Mouse (Mus musculus): Measurements from ENCODE around the gene P2rx7. TPM values are rescaled to one million over a fixed set of nuclear protein-coding genes. Genes with fewer than 3 reads are reported as not detected.

P2rx7 gene
- total and polyA plus RNA-seq, 3 experiments, result 2.8 to 7.2 (median 3.1) TPM

GRCm38 (mm10) chr5:122700109-122700836 lies 56.6 kb downstream of the P2rx7 start:
- H3K36me3 ChIP-seq (ENCODE audit: control insufficient read depth, insufficient read depth, low read length), result no peaks in the 10 kb centered on the region
- no peak overlapping the region for H3K27ac ChIP-seq
- DNase-seq, result no peak
- intact Hi-C loops (cut with DNase I), result no loop called here
- 66% methylated on average over 12 of the region's 12 CpGs for WGBS
- no peak overlapping the region for H3K9ac ChIP-seq (ENCODE audit: low read depth, low read length)
- no peaks in the 10 kb centered on the region for H3K79me2 ChIP-seq (replicated peaks; ENCODE audit: control insufficient read depth, insufficient read depth, low read length)
- no peak overlapping the region for H3K4me3 ChIP-seq
- no peaks in the 10 kb centered on the region; the same call in 1 of the 2 replicates for H3K4me1 ChIP-seq (ENCODE audit: control insufficient read depth, insufficient read depth, low read length)
- TF ChIP-seq CTCF (IDR thresholded peaks at IDR 0.05), result no peak
- TF ChIP-seq POLR2A (IDR thresholded peaks at IDR 0.05; ENCODE audit: insufficient read depth, low read depth, low read length), result no peak
- TF ChIP-seq EP300 (IDR thresholded peaks at IDR 0.05; ENCODE audit: insufficient read depth, low read depth, low read length), result no peak
- no peaks in the 10 kb centered on the region for H3K27me3 ChIP-seq (ENCODE audit: control insufficient read depth, insufficient read depth, low read length)

- H3K36me3 ChIP-seq (ENCODE audit: control insufficient read depth, insufficient read depth, low read length), result no peaks in the 10 kb centered on the region
- H3K79me2 ChIP-seq (replicated peaks; ENCODE audit: control insufficient read depth, insufficient read depth, low read length), result no peaks in the 10 kb centered on the region
- no peak overlapping the region for H3K9ac ChIP-seq (ENCODE audit: low read depth, low read length)
- no peaks in the 10 kb centered on the region for H3K27me3 ChIP-seq (ENCODE audit: control insufficient read depth, insufficient read depth, low read length)
- no peak for DNase-seq
- TF ChIP-seq POLR2A (IDR thresholded peaks at IDR 0.05; ENCODE audit: insufficient read depth, low read depth, low read length) (no peak), EP300 (IDR thresholded peaks at IDR 0.05; ENCODE audit: insufficient read depth, low read depth, low read length) (no peak), CTCF (IDR thresholded peaks at IDR 0.05) (no peak)
- H3K27ac ChIP-seq, result no peak overlapping the region
- WGBS, result 54% methylated on average over 5 of the region's 5 CpGs
- no peaks in the 10 kb centered on the region; the same call in 1 of the 2 replicates for H3K4me1 ChIP-seq (ENCODE audit: control insufficient read depth, insufficient read depth, low read length)
- intact Hi-C loops (cut with DNase I), result no loop called here
- H3K4me3 ChIP-seq, result no peak overlapping the region
Measured at GRCm38 (mm10) chr5:122700837-122701212, 57.1 kb downstream of the P2rx7 start.

- Histone ChIP-seq H3K36me3 (ENCODE audit: control insufficient read depth, insufficient read depth, low read length) (0 out of 2 replicates have a peak, but pooled peaks cover 2% of the 10 kb centered on the region), H3K27me3 (ENCODE audit: control insufficient read depth, insufficient read depth, low read length) (no peaks in the 10 kb centered on the region), H3K4me3 (no peak overlapping the region), H3K9ac (ENCODE audit: low read depth, low read length) (no peak overlapping the region), H3K4me1 (ENCODE audit: control insufficient read depth, insufficient read depth, low read length) (peaks cover 4% of the 10 kb centered on the region), H3K27ac (no peak overlapping the region), H3K79me2 (replicated peaks; ENCODE audit: control insufficient read depth, insufficient read depth, low read length) (no peaks in the 10 kb centered on the region)
- intact Hi-C loops (cut with DNase I), result no loop called here
- peak in 1 of 2 experiments; percentile 42 for DNase-seq
- TF ChIP-seq EP300 (IDR thresholded peaks at IDR 0.05; ENCODE audit: insufficient read depth, low read depth, low read length) (no peak), POLR2A (IDR thresholded peaks at IDR 0.05; ENCODE audit: insufficient read depth, low read depth, low read length) (no peak), CTCF (IDR thresholded peaks at IDR 0.05) (no peak)
- 40% methylated on average over 6 of the region's 6 CpGs for WGBS
Measured at GRCm38 (mm10) chr5:122702156-122702555, 58.4 kb downstream of the P2rx7 start.

- H3K4me3 ChIP-seq, result no peak overlapping the region
- H3K4me1 ChIP-seq (ENCODE audit: control insufficient read depth, insufficient read depth, low read length), result peaks cover 4% of the 10 kb centered on the region
- 0 out of 2 replicates have a peak, but pooled peaks cover 2% of the 10 kb centered on the region for H3K36me3 ChIP-seq (ENCODE audit: control insufficient read depth, insufficient read depth, low read length)
- TF ChIP-seq EP300 (IDR thresholded peaks at IDR 0.05; ENCODE audit: insufficient read depth, low read depth, low read length), result no peak
- TF ChIP-seq CTCF (IDR thresholded peaks at IDR 0.05), result no peak
- no peak for TF ChIP-seq POLR2A (IDR thresholded peaks at IDR 0.05; ENCODE audit: insufficient read depth, low read depth, low read length)
- no peak overlapping the region for H3K27ac ChIP-seq
- H3K79me2 ChIP-seq (replicated peaks; ENCODE audit: control insufficient read depth, insufficient read depth, low read length), result no peaks in the 10 kb centered on the region
- H3K27me3 ChIP-seq (ENCODE audit: control insufficient read depth, insufficient read depth, low read length), result no peaks in the 10 kb centered on the region
- intact Hi-C loops (cut with DNase I), result no loop called here
- no peak for DNase-seq
- H3K9ac ChIP-seq (ENCODE audit: low read depth, low read length), result no peak overlapping the region
- WGBS, result 79% methylated on average over 2 of the region's 2 CpGs
Measured at GRCm38 (mm10) chr5:122703574-122703973, 59.9 kb downstream of the P2rx7 start.

GRCm38 (mm10) chr5:122704571-122704970 lies 60.9 kb downstream of the P2rx7 start:
- H3K9ac ChIP-seq (ENCODE audit: low read depth, low read length), result no peak overlapping the region
- TF ChIP-seq EP300 (IDR thresholded peaks at IDR 0.05; ENCODE audit: insufficient read depth, low read depth, low read length) (no peak), CTCF (IDR thresholded peaks at IDR 0.05) (no peak), POLR2A (IDR thresholded peaks at IDR 0.05; ENCODE audit: insufficient read depth, low read depth, low read length) (no peak)
- 84% methylated on average over 4 of the region's 4 CpGs for WGBS

GRCm38 (mm10) chr5:122705174-122705573 lies 61.5 kb downstream of the P2rx7 start:
- Histone ChIP-seq H3K27ac (no peak overlapping the region), H3K4me1 (ENCODE audit: control insufficient read depth, insufficient read depth, low read length) (peaks cover 4% of the 10 kb centered on the region), H3K4me3 (no peak overlapping the region), H3K27me3 (ENCODE audit: control insufficient read depth, insufficient read depth, low read length) (no peaks in the 10 kb centered on the region), H3K36me3 (ENCODE audit: control insufficient read depth, insufficient read depth, low read length) (0 out of 2 replicates have a peak, but pooled peaks cover 2% of the 10 kb centered on the region), H3K9ac (ENCODE audit: low read depth, low read length) (no peak overlapping the region), H3K79me2 (replicated peaks; ENCODE audit: control insufficient read depth, insufficient read depth, low read length) (no peaks in the 10 kb centered on the region)
- 75% methylated on average over 3 of the region's 3 CpGs for WGBS
- intact Hi-C loops (cut with DNase I), result no loop called here
- no peak for DNase-seq
- TF ChIP-seq EP300 (IDR thresholded peaks at IDR 0.05; ENCODE audit: insufficient read depth, low read depth, low read length) (no peak), POLR2A (IDR thresholded peaks at IDR 0.05; ENCODE audit: insufficient read depth, low read depth, low read length) (no peak), CTCF (IDR thresholded peaks at IDR 0.05) (no peak)

More at GRCm38 (mm10) chr5:122704571-122704970, 60.9 kb downstream of the P2rx7 start:
- H3K27me3 ChIP-seq (ENCODE audit: control insufficient read depth, insufficient read depth, low read length), result no peaks in the 10 kb centered on the region
- no peak overlapping the region for H3K4me3 ChIP-seq
- peaks cover 4% of the 10 kb centered on the region for H3K4me1 ChIP-seq (ENCODE audit: control insufficient read depth, insufficient read depth, low read length)
- intact Hi-C loops (cut with DNase I), result no loop called here
- no peak overlapping the region for H3K27ac ChIP-seq
- 0 out of 2 replicates have a peak, but pooled peaks cover 2% of the 10 kb centered on the region for H3K36me3 ChIP-seq (ENCODE audit: control insufficient read depth, insufficient read depth, low read length)
- no peak for DNase-seq
- H3K79me2 ChIP-seq (replicated peaks; ENCODE audit: control insufficient read depth, insufficient read depth, low read length), result no peaks in the 10 kb centered on the region

All from heart, adult 2 months (tissue).